Mouse (Mus musculus): ENCODE data around the gene Erp44. TPM values are rescaled to one million over a fixed set of nuclear protein-coding genes. Genes with fewer than 3 reads are reported as not detected.

The Erp44 gene
- total and polyA plus RNA-seq, 2 experiments from 2014 or later: 21.8 to 49.8 TPM

DNA sequence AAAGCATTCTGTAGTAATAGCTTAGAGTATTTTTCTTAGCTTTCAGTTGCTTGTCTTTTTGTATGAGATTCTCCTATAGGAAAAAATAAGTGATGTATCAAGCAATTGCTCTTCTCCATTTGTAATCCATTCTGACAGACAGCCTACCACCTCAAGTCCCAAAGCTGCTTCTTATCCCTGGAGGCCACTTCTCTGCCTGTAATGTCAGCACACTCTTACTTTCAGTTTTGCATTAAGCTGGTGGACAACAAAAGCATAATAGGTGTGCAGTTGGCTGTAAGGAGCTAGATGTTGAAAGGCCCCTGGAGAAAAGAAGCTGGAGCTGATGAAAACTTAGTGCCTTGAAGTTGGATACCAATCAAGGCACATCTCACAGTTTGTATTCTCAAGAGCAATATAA lies 26.1 kb downstream of the Erp44 start:
- Histone ChIP-seq H3K27ac (ENCODE audit: low read depth, low read length) (no peak overlapping the region), H3K4me3 (ENCODE audit: low read depth, low read length) (no peak overlapping the region), H3K4me2 (ENCODE audit: low read depth, low read length, poor library complexity, severe bottlenecking) (no peak overlapping the region), H3K36me3 (ENCODE audit: insufficient read depth, low read length) (no peaks in the 10 kb centered on the region), H3K9ac (replicated peaks; ENCODE audit: low read length, poor library complexity, severe bottlenecking) (no peak overlapping the region), H3K9me3 (ENCODE audit: low read length) (no peaks in the 10 kb centered on the region), H3K4me1 (ENCODE audit: insufficient read depth, low read length) (no peaks in the 10 kb centered on the region), H3K27me3 (ENCODE audit: insufficient read depth, low read length) (no peaks in the 10 kb centered on the region)
- no peak for TF ChIP-seq CTCF (IDR thresholded peaks at IDR 0.05)
- DNase-seq (ENCODE audit: low spot score): no peak
- ATAC-seq (ENCODE audit: low FRiP score): no peak

- WGBS: 62% methylated on average over 2 of the region's 2 CpGs
- Histone ChIP-seq H3K9ac (replicated peaks; ENCODE audit: low read length, poor library complexity, severe bottlenecking) (no peak overlapping the region), H3K9me3 (ENCODE audit: low read length) (no peaks in the 10 kb centered on the region), H3K36me3 (ENCODE audit: insufficient read depth, low read length) (no peaks in the 10 kb centered on the region), H3K4me2 (ENCODE audit: low read depth, low read length, poor library complexity, severe bottlenecking) (no peak overlapping the region), H3K27ac (ENCODE audit: low read depth, low read length) (no peak overlapping the region), H3K4me3 (ENCODE audit: low read depth, low read length) (no peak overlapping the region), H3K27me3 (ENCODE audit: insufficient read depth, low read length) (no peaks in the 10 kb centered on the region), H3K4me1 (ENCODE audit: insufficient read depth, low read length) (no peaks in the 10 kb centered on the region)
- DNase-seq (ENCODE audit: low spot score): no peak
- TF ChIP-seq CTCF (IDR thresholded peaks at IDR 0.05): no peak
- ATAC-seq (ENCODE audit: low FRiP score): no peak
Measured at GRCm38 (mm10) chr4:48244280-48244679, 35.1 kb downstream of the Erp44 start.

GRCm38 (mm10) chr4:48243737-48244136 lies 35.6 kb downstream of the Erp44 start:
- no peaks in the 10 kb centered on the region for H3K36me3 ChIP-seq (ENCODE audit: insufficient read depth, low read length)
- ATAC-seq (ENCODE audit: low FRiP score) (no peak), DNase-seq (ENCODE audit: low spot score) (no peak)
- no peaks in the 10 kb centered on the region for H3K27me3 ChIP-seq (ENCODE audit: insufficient read depth, low read length)
- H3K9me3 ChIP-seq (ENCODE audit: low read length): no peaks in the 10 kb centered on the region
- no peak overlapping the region for H3K9ac ChIP-seq (replicated peaks; ENCODE audit: low read length, poor library complexity, severe bottlenecking)
- H3K27ac ChIP-seq (ENCODE audit: low read depth, low read length): no peak overlapping the region
- no peaks in the 10 kb centered on the region for H3K4me1 ChIP-seq (ENCODE audit: insufficient read depth, low read length)
- TF ChIP-seq CTCF (IDR thresholded peaks at IDR 0.05): no peak
- WGBS: 66% methylated on average over 1 of the region's 1 CpGs
- H3K4me2 ChIP-seq (ENCODE audit: low read depth, low read length, poor library complexity, severe bottlenecking): no peak overlapping the region
- no peak overlapping the region for H3K4me3 ChIP-seq (ENCODE audit: low read depth, low read length)

DNA sequence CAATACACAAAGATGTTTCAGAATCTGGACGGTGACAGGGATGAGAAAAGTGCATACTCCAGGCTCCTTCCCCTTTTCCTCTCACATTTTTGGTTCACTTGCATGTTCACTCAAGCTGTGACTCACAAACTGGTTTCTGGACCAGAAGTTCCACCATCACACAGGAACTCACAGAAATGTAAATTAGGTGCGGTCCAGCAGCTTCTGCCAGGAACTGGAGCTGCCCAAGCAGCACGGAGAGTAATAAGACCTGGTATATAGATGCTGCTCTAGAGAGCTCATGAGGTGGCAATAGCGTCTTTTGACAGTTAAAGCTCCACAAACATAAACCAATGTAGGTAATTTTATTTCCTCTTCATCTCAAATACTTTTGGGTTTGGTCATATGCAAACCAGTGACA lies 36.9 kb downstream of the Erp44 start:
- Histone ChIP-seq H3K4me1 (ENCODE audit: insufficient read depth, low read length) (no peaks in the 10 kb centered on the region), H3K9me3 (ENCODE audit: low read length) (no peaks in the 10 kb centered on the region), H3K4me3 (ENCODE audit: low read depth, low read length) (no peak overlapping the region), H3K27ac (ENCODE audit: low read depth, low read length) (no peak overlapping the region), H3K36me3 (ENCODE audit: insufficient read depth, low read length) (no peaks in the 10 kb centered on the region), H3K9ac (replicated peaks; ENCODE audit: low read length, poor library complexity, severe bottlenecking) (no peak overlapping the region), H3K4me2 (ENCODE audit: low read depth, low read length, poor library complexity, severe bottlenecking) (no peak overlapping the region), H3K27me3 (ENCODE audit: insufficient read depth, low read length) (no peaks in the 10 kb centered on the region)
- TF ChIP-seq CTCF (IDR thresholded peaks at IDR 0.05): no peak
- no peak for DNase-seq (ENCODE audit: low spot score)
- ATAC-seq (ENCODE audit: low FRiP score): no peak
- WGBS: 90% methylated on average over 4 of the region's 4 CpGs

GRCm38 (mm10) chr4:48239046-48239445 lies 40.3 kb downstream of the Erp44 start:
- no peaks in the 10 kb centered on the region for H3K27me3 ChIP-seq (ENCODE audit: insufficient read depth, low read length)
- no peaks in the 10 kb centered on the region for H3K36me3 ChIP-seq (ENCODE audit: insufficient read depth, low read length)
- no peaks in the 10 kb centered on the region for H3K4me1 ChIP-seq (ENCODE audit: insufficient read depth, low read length)
- H3K9ac ChIP-seq (replicated peaks; ENCODE audit: low read length, poor library complexity, severe bottlenecking): no peak overlapping the region
- no peak overlapping the region for H3K4me3 ChIP-seq (ENCODE audit: low read depth, low read length)
- H3K9me3 ChIP-seq (ENCODE audit: low read length): no peaks in the 10 kb centered on the region
- ATAC-seq (ENCODE audit: low FRiP score) (no peak), DNase-seq (ENCODE audit: low spot score) (no peak)
- no peak overlapping the region for H3K27ac ChIP-seq (ENCODE audit: low read depth, low read length)
- TF ChIP-seq CTCF (IDR thresholded peaks at IDR 0.05): no peak
- H3K4me2 ChIP-seq (ENCODE audit: low read depth, low read length, poor library complexity, severe bottlenecking): no peak overlapping the region
- 89% methylated on average over 4 of the region's 4 CpGs for WGBS

GRCm38 (mm10) chr4:48236721-48237120 lies 42.6 kb downstream of the Erp44 start:
- H3K4me1 ChIP-seq (ENCODE audit: insufficient read depth, low read length): no peaks in the 10 kb centered on the region
- H3K4me3 ChIP-seq (ENCODE audit: low read depth, low read length): no peak overlapping the region
- H3K27me3 ChIP-seq (ENCODE audit: insufficient read depth, low read length): no peaks in the 10 kb centered on the region
- no peak overlapping the region for H3K4me2 ChIP-seq (ENCODE audit: low read depth, low read length, poor library complexity, severe bottlenecking)
- H3K9me3 ChIP-seq (ENCODE audit: low read length): no peaks in the 10 kb centered on the region
- TF ChIP-seq CTCF (IDR thresholded peaks at IDR 0.05): no peak
- WGBS: 95% methylated on average over 3 of the region's 3 CpGs
- H3K9ac ChIP-seq (replicated peaks; ENCODE audit: low read length, poor library complexity, severe bottlenecking): no peak overlapping the region
- DNase-seq (ENCODE audit: low spot score): no peak
- H3K27ac ChIP-seq (ENCODE audit: low read depth, low read length): no peak overlapping the region
- ATAC-seq (ENCODE audit: low FRiP score): no peak
- H3K36me3 ChIP-seq (ENCODE audit: insufficient read depth, low read length): no peaks in the 10 kb centered on the region
